Mouse (Mus musculus): ENCODE results near the gene Mpp6. TPM values are rescaled to one million over a fixed set of nuclear protein-coding genes. Genes with fewer than 3 reads are reported as not detected.

Gene Mpp6
- polyA plus RNA-seq, 1 experiment, result 24.6 TPM

GRCm38 (mm10) chr6:50192822-50193221 lies 82.8 kb downstream of the Mpp6 start:
- TF ChIP-seq GATA1 (IDR thresholded peaks at IDR 0.05; ENCODE audit: low read length), result no peak

- TF ChIP-seq GATA1 (IDR thresholded peaks at IDR 0.05; ENCODE audit: low read length), result no peak
These were observed 83.8 kb downstream of the Mpp6 start for GRCm38 (mm10) chr6:50193851-50194250.

- no peak for TF ChIP-seq GATA1 (IDR thresholded peaks at IDR 0.05; ENCODE audit: low read length)
These were observed 94.3 kb downstream of the Mpp6 start for GRCm38 (mm10) chr6:50204356-50204755.

- no peak for TF ChIP-seq GATA1 (IDR thresholded peaks at IDR 0.05; ENCODE audit: low read length)
These were observed 95.1 kb downstream of the Mpp6 start for GRCm38 (mm10) chr6:50205093-50205492.

- no peak for TF ChIP-seq GATA1 (IDR thresholded peaks at IDR 0.05; ENCODE audit: low read length)
These were observed 104.8 kb downstream of the Mpp6 start for GRCm38 (mm10) chr6:50214711-50215372.

- TF ChIP-seq GATA1 (IDR thresholded peaks at IDR 0.05; ENCODE audit: low read length), result no peak
These were observed 105.3 kb downstream of the Mpp6 start for GRCm38 (mm10) chr6:50215373-50215745.

- TF ChIP-seq GATA1 (IDR thresholded peaks at IDR 0.05; ENCODE audit: low read length), result no peak
These were observed 105.9 kb downstream of the Mpp6 start for GRCm38 (mm10) chr6:50215986-50216385.

GRCm38 (mm10) chr6:50218628-50219027 lies 108.6 kb downstream of the Mpp6 start:
- TF ChIP-seq GATA1 (IDR thresholded peaks at IDR 0.05; ENCODE audit: low read length), result no peak

- no peak for TF ChIP-seq GATA1 (IDR thresholded peaks at IDR 0.05; ENCODE audit: low read length)
These were observed 109.0 kb downstream of the Mpp6 start for GRCm38 (mm10) chr6:50219066-50219465.

GRCm38 (mm10) chr6:50220863-50221262 lies 110.8 kb downstream of the Mpp6 start:
- no peak for TF ChIP-seq GATA1 (IDR thresholded peaks at IDR 0.05; ENCODE audit: low read length)

GRCm38 (mm10) chr6:50222351-50222750 lies 112.3 kb downstream of the Mpp6 start:
- no peak for TF ChIP-seq GATA1 (IDR thresholded peaks at IDR 0.05; ENCODE audit: low read length)

- TF ChIP-seq GATA1 (IDR thresholded peaks at IDR 0.05; ENCODE audit: low read length), result no peak
These were observed 112.9 kb downstream of the Mpp6 start for GRCm38 (mm10) chr6:50222986-50223385.

- TF ChIP-seq GATA1 (IDR thresholded peaks at IDR 0.05; ENCODE audit: low read length), result no peak
These were observed 113.6 kb downstream of the Mpp6 start for GRCm38 (mm10) chr6:50223606-50224005.

- no peak for TF ChIP-seq GATA1 (IDR thresholded peaks at IDR 0.05; ENCODE audit: low read length)
These were observed 115.2 kb downstream of the Mpp6 start for GRCm38 (mm10) chr6:50225232-50225631.

GRCm38 (mm10) chr6:50228180-50228579 lies 118.1 kb downstream of the Mpp6 start:
- no peak for TF ChIP-seq GATA1 (IDR thresholded peaks at IDR 0.05; ENCODE audit: low read length)

GRCm38 (mm10) chr6:50231288-50231687 lies 121.2 kb downstream of the Mpp6 start:
- TF ChIP-seq GATA1 (IDR thresholded peaks at IDR 0.05; ENCODE audit: low read length), result no peak

GRCm38 (mm10) chr6:50232984-50233383 lies 122.9 kb downstream of the Mpp6 start:
- TF ChIP-seq GATA1 (IDR thresholded peaks at IDR 0.05; ENCODE audit: low read length), result no peak

- no peak for TF ChIP-seq GATA1 (IDR thresholded peaks at IDR 0.05; ENCODE audit: low read length)
These were observed 127.9 kb downstream of the Mpp6 start for GRCm38 (mm10) chr6:50237963-50238362.
